Mouse (Mus musculus) cortical plate, adult 2 months (tissue): ENCODE measurements at regions not wholly inside any gene's neighbourhood (a gene's known extent, or its start where the extent isn't known, plus 50 kb on each side); places are given as distances from the start of the nearest gene placed in this dataset.

Source experiments
- CTCF ChIP-seq: fragments of 200-500 bp; IDR thresholded peaks from 2 replicates; pipeline ENCODE4 v1.5.1; 2011; ENCODE audit warnings: mild to moderate bottlenecking, control low read depth, low read length; ENCODE audit not compliant: insufficient read depth; ENCODE audit errors: extremely low read depth
- POLR2A ChIP-seq: fragments of 200-500 bp; IDR thresholded peaks from 2 replicates; pipeline ENCODE4 v1.6.1; 2011; ENCODE audit warnings: mild to moderate bottlenecking, low read length, control low read depth; ENCODE audit not compliant: insufficient read depth; ENCODE audit errors: extremely low read depth

- TF ChIP-seq CTCF = no peak
- TF ChIP-seq POLR2A = no peak
Measured at GRCm38 (mm10) chr1:143901127-143901920, 102.6 kb downstream of the Rgs2 start.
